Mouse (Mus musculus): ENCODE data around the gene Polr1a. TPM values are rescaled to one million over a fixed set of nuclear protein-coding genes. Genes with fewer than 3 reads are reported as not detected.
"Not testable (repeated sequence)": the region's sequence is repeated elsewhere in the genome, so short reads cannot be mapped to it uniquely, and the experiment has no call there.

Gene Polr1a
- polyA plus RNA-seq, 1 experiment = not detected

DNA sequence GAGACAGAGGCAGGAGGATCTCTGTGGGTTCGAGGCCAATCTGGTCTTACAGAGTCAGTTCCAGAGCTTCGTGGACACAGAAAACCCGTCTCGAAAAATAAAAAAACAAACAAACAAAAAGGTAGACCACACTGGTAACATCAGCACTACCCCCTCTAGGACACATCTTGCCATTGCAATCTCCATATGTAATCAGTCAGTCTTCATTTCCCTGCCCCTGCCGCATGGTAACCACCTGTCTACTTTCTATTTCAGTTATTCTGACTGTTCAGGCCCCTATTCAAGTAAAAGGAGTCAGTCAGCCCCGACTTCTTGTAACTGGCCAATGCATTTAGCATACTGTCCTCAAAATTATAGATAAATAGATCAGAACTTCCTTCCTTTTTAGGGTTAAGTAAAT, 987 bp downstream of the Polr1a start:
- 79% methylated on average over 6 of the region's 6 CpGs for WGBS
- H3K4me1 ChIP-seq (ENCODE audit: control insufficient read depth, insufficient read depth, low read length) = no peaks in the 10 kb centered on the region
- 0 out of 2 replicates have a peak overlapping the region, but pooled peaks have one; percentile 12 for H3K4me3 ChIP-seq (ENCODE audit: insufficient read depth, low read depth, low read length)
- no peak overlapping the region for H3K27ac ChIP-seq (ENCODE audit: insufficient read depth, low read depth, low read length)
- no peak for TF ChIP-seq POLR2A (IDR thresholded peaks at IDR 0.05; ENCODE audit: insufficient read depth, low read depth, low read length)
- no peak for TF ChIP-seq CTCF (IDR thresholded peaks at IDR 0.05; ENCODE audit: insufficient read depth, low read depth, low read length)

DNA sequence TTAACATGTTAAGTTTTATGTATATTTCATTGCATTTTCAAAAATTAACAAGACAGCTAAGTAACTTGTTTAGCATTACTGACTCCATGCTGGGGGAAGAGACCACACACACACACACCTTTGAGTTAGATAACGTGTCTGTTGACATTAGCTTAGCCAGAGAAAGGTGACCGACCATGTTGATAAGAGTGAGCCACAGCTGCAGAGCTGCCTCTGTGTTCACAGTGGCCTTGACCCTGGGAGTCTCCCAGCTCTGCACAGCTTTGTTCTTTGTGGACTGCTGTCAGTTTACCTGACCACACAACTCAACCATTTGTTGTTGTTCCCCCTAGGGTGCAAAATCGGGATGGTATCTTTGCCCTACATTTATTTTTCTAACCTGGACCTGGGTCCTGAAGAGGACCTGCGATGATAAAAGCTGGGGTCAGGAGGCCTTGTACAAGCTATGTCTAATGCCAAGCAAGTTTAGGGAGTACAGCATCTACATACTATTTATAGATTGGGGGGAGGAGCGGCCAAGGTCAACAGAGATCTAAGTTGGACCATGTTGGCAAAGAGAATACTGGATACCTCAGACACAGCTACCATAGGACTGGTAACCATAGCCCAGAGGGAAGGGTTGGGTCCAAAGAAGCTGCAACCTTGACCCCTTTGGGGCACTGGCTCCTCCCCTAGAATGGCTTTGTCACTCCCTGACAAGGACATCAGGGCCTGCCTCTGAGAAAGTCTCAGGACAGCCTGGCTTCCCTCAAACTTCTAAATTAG, 3.0 kb downstream of the Polr1a start:
- no peak overlapping the region for H3K4me3 ChIP-seq (ENCODE audit: insufficient read depth, low read depth, low read length)
- H3K4me1 ChIP-seq (ENCODE audit: control insufficient read depth, insufficient read depth, low read length) = no peaks in the 10 kb centered on the region
- WGBS = 91% methylated on average over 5 of the region's 5 CpGs
- TF ChIP-seq POLR2A (IDR thresholded peaks at IDR 0.05; ENCODE audit: insufficient read depth, low read depth, low read length) (no peak), CTCF (IDR thresholded peaks at IDR 0.05; ENCODE audit: insufficient read depth, low read depth, low read length) (no peak)
- H3K27ac ChIP-seq (ENCODE audit: insufficient read depth, low read depth, low read length) = no peak overlapping the region

DNA sequence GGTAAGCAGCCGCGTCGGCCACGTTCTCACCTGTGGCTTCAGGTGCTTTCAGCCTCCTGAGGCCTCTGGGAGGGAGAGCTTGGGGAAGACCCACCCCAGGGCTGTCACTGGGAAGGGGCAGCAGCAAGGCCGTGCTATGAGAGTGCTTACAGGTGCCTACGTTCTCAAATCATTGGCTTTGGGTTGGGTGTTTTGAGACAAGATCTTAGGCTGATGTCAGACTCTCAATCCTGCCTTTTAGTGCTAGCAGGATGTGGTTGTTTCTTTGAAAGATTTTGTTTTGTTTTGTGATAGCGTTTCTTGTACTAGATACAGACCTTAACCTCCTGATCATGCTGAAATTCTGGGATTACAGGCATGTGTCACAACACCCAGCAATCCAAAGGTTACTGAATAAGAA, 11.9 kb downstream of the Polr1a start:
- H3K27ac ChIP-seq (ENCODE audit: insufficient read depth, low read depth, low read length) = no peak overlapping the region
- 95% methylated on average over 7 of the region's 7 CpGs for WGBS
- no peaks in the 10 kb centered on the region for H3K4me1 ChIP-seq (ENCODE audit: control insufficient read depth, insufficient read depth, low read length)
- TF ChIP-seq POLR2A (IDR thresholded peaks at IDR 0.05; ENCODE audit: insufficient read depth, low read depth, low read length) (no peak), CTCF (IDR thresholded peaks at IDR 0.05; ENCODE audit: insufficient read depth, low read depth, low read length) (no peak)
- no peak overlapping the region for H3K4me3 ChIP-seq (ENCODE audit: insufficient read depth, low read depth, low read length)

DNA sequence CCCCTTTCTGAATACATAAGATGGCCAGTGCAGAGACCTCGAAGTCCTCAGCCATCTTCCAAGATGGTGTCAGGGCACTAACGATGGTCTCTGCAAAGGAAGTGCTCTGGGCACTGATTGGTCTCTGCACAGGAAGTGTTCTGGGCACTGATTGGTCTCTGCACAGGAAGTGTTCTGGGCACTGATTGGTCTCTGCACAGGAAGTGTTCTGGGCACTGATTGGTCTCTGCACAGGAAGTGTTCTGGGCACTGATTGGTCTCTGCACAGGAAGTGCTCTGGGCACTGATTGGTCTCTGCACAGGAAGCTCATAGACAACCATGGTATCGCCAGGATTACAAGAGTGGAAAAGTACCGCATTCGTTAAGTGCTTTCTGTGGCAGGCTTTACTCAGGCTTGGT, 16.4 kb downstream of the Polr1a start:
- H3K4me1 ChIP-seq (ENCODE audit: control insufficient read depth, insufficient read depth, low read length); H3K4me3 ChIP-seq (ENCODE audit: insufficient read depth, low read depth, low read length); H3K27ac ChIP-seq (ENCODE audit: insufficient read depth, low read depth, low read length): not testable (repeated sequence)
- 93% methylated on average over 5 of the region's 5 CpGs for WGBS

DNA sequence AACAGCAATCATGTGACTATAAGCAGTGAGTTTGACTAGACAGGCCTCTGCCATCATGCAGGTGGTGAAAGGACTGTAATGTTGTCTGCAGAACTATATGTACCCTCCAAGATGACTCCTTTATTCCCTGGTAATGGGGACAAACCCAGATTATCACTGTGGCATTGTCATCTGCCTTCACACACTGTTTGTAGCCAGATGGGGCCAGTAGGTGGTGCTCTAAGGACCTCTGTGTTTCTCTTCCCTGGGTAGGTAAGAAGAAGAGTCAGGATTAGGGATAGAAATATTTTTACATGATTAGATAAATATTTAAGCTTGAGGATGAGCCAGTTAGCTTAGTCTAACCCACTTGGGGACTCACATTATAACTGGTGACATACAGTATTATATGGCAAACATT, 19.1 kb downstream of the Polr1a start:
- Histone ChIP-seq H3K4me1 (ENCODE audit: control insufficient read depth, insufficient read depth, low read length) (no peaks in the 10 kb centered on the region), H3K27ac (ENCODE audit: insufficient read depth, low read depth, low read length) (no peak overlapping the region), H3K4me3 (ENCODE audit: insufficient read depth, low read depth, low read length) (no peak overlapping the region)
- TF ChIP-seq CTCF (IDR thresholded peaks at IDR 0.05; ENCODE audit: insufficient read depth, low read depth, low read length) (no peak), POLR2A (IDR thresholded peaks at IDR 0.05; ENCODE audit: insufficient read depth, low read depth, low read length) (no peak)

DNA sequence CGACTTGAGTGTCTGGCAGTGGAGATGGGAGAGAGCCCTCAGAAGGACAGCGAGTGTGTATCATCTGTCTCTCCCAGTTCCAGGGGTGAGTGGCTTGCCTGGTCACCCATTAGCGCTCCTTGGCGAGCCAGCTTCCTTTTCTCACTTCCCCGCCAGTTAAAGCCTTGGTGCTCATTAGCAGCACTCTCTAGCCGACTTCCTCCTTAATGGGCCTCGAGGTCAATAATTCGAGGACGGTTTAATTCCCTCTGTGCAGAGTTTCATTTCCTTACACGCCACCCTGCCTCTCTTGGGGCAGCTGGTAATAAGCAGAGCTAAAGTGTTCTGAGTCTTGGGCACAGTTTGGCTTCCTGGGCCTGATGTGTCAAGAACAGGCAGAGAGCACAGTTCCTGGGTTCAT, 21.2 kb downstream of the Polr1a start:
- no peak overlapping the region for H3K27ac ChIP-seq (ENCODE audit: insufficient read depth, low read depth, low read length)
- 84% methylated on average over 10 of the region's 10 CpGs for WGBS
- TF ChIP-seq POLR2A (IDR thresholded peaks at IDR 0.05; ENCODE audit: insufficient read depth, low read depth, low read length) = no peak
- TF ChIP-seq CTCF (IDR thresholded peaks at IDR 0.05; ENCODE audit: insufficient read depth, low read depth, low read length) = no peak
- peaks cover 6% of the 10 kb centered on the region for H3K4me1 ChIP-seq (ENCODE audit: control insufficient read depth, insufficient read depth, low read length)
- no peak overlapping the region for H3K4me3 ChIP-seq (ENCODE audit: insufficient read depth, low read depth, low read length)

DNA sequence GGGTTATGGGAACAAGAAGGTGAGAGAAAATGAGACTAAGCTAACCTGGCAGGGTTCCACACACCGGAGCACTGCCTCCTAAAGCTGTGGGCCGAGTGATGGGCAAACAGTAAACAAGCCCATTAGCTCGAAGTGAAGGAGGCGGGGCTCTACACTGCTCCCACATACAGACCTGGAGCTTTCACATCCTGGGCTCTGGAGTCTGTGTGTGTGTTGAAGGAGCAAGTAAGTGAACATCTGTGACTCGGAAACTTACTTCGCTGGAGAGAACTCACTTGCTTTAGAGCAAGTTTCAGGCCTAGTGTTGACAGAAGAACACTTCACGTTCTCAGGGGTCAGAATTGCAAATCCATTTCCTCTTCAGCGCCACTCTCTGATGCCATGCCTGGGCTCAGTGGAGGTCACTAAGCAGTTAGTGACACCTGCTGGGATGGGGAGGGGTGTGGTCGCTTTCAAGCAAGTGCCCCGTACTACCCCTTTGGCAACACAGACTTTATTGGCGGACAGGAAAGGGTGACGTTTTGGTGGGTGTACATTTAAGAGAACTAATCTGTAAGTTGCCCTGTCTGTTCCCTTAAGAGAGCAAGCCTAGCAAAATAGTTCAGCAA, 22.1 kb downstream of the Polr1a start:
- Histone ChIP-seq H3K27ac (ENCODE audit: insufficient read depth, low read depth, low read length) (no peak overlapping the region), H3K4me3 (ENCODE audit: insufficient read depth, low read depth, low read length) (no peak overlapping the region), H3K4me1 (ENCODE audit: control insufficient read depth, insufficient read depth, low read length) (peaks cover 6% of the 10 kb centered on the region)
- TF ChIP-seq POLR2A (IDR thresholded peaks at IDR 0.05; ENCODE audit: insufficient read depth, low read depth, low read length) = no peak
- no peak for TF ChIP-seq CTCF (IDR thresholded peaks at IDR 0.05; ENCODE audit: insufficient read depth, low read depth, low read length)
- WGBS = 75% methylated on average over 12 of the region's 12 CpGs

DNA sequence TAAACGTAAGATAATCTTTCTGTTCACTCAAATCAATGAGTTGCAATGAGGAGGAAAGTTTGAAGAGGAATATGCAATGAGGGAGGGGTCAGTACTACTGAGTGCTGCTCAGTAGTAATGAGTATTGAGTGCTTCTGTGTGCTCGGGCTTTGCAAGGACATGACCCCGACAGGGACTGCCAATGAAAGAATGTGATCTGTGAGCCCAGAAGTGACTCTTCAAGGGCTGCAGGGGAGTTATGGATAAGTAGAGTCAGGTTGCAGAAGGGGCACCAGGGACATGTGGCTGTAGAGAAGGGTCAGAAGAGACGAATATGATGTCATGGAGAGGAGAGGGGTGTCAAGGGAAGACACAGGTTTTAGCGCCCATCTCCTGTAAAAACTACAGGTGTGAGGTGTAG, 23.5 kb downstream of the Polr1a start:
- no peak overlapping the region for H3K27ac ChIP-seq (ENCODE audit: insufficient read depth, low read depth, low read length)
- H3K4me3 ChIP-seq (ENCODE audit: insufficient read depth, low read depth, low read length) = no peak overlapping the region
- H3K4me1 ChIP-seq (ENCODE audit: control insufficient read depth, insufficient read depth, low read length) = peaks cover 6% of the 10 kb centered on the region
- WGBS = 90% methylated on average over 5 of the region's 5 CpGs
- TF ChIP-seq CTCF (IDR thresholded peaks at IDR 0.05; ENCODE audit: insufficient read depth, low read depth, low read length) (no peak), POLR2A (IDR thresholded peaks at IDR 0.05; ENCODE audit: insufficient read depth, low read depth, low read length) (no peak)

DNA sequence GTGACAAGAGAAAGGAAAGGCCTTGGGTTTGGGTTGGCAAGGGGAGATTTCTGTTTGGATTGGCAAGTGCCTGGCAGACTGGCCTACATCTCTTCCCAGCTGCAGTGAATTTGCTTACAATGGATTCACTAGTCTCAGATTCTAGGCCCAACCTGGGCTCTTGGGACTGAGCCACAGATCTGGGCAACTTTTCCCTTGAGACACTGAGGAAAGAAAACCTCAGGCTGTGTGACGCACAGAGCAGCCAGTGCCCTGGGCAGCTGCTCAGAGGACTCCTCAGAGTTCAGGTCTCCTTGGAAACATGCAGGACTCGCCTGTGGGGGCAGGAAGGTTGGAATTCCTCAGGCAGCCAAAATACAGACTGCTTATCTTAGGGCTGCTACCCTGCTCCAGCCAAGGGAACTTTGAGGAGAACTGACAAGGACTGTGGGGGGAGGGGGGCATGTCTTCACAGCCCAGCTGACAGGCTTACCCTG, 25.3 kb downstream of the Polr1a start:
- Histone ChIP-seq H3K27ac (ENCODE audit: insufficient read depth, low read depth, low read length) (no peak overlapping the region), H3K4me3 (ENCODE audit: insufficient read depth, low read depth, low read length) (no peak overlapping the region), H3K4me1 (ENCODE audit: control insufficient read depth, insufficient read depth, low read length) (peaks cover 6% of the 10 kb centered on the region)
- no peak for TF ChIP-seq CTCF (IDR thresholded peaks at IDR 0.05; ENCODE audit: insufficient read depth, low read depth, low read length)
- no peak for TF ChIP-seq POLR2A (IDR thresholded peaks at IDR 0.05; ENCODE audit: insufficient read depth, low read depth, low read length)
- 48% methylated on average over 2 of the region's 2 CpGs for WGBS
